Mouse (Mus musculus): ENCODE measurements around the gene Col4a2.
A peak's percentile ranks its signal among the peaks of the same experiment; 100 is the strongest.

Gene Col4a2

DNA sequence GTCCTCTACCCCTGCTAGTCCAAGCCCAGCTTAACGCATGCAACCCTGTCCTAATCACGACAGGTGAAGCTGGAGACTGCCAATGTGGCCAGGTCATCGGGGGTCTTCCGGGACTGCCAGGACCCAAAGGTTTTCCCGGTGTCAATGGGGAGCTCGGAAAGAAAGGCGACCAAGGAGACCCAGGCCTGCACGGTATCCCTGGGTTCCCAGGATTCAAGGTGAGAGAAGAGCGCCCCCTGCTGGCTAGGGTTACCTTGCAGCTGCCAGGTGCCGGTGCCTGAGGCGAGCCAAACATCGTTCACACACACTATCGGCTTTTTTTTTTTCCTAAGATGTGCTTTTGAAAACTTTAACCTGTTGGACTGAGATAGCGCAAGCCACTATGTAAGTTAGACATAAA lies 108.5 kb downstream of the Col4a2 start:
- peak; percentile 42 to 66 for DNase-seq

DNA sequence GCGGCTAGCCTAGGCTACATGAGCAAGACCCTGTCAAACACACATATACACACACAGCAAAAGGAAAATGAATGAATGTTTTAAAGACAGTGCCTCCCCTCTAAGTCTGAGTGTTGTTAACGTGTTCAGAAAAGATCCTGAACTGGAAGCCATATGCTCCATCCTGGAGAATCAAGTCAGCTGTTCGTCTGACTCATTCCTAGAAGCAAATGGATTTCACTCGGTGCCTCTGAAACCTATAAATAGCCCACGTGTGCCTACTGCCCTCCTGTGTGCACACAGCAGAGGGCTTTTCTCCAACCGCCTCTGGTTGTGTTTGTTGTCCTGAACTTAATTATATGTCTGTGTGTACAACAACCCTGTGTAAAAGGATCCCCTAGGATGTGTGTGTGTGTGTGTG lies 109.4 kb downstream of the Col4a2 start:
- no peak for DNase-seq

- peak in 1 of 2 experiments; percentile 41 for DNase-seq
These were observed 110.5 kb downstream of the Col4a2 start for GRCm38 (mm10) chr8:11423091-11423490.

- no peak for DNase-seq
These were observed 118.1 kb downstream of the Col4a2 start for GRCm38 (mm10) chr8:11430688-11431087.

GRCm38 (mm10) chr8:11437862-11438261 lies 125.3 kb downstream of the Col4a2 start:
- no peak for DNase-seq

GRCm38 (mm10) chr8:11441291-11441690 lies 128.7 kb downstream of the Col4a2 start:
- DNase-seq, result no peak

DNA sequence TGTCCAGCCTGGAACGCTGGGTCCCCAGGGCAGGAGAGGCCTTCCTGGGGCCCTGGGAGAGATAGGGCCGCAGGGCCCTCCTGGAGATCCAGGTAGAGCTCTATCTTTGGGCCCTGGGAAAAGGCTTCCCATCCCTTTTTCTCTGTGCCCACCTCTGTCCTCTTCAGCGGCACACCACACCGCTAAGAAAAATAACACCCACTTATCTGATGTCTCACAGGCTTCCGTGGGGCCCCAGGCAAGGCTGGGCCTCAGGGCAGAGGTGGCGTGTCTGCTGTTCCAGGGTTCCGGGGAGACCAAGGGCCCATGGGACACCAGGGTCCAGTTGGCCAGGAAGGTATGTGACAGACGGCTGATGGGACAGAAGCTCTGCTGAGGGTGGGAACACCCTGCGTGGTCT lies 131.0 kb downstream of the Col4a2 start:
- DNase-seq, result no peak

- no peak for DNase-seq
These were observed 131.6 kb downstream of the Col4a2 start for GRCm38 (mm10) chr8:11444216-11444615.

GRCm38 (mm10) chr8:11445790-11446189 lies 133.2 kb downstream of the Col4a2 start:
- no peak for DNase-seq

DNA sequence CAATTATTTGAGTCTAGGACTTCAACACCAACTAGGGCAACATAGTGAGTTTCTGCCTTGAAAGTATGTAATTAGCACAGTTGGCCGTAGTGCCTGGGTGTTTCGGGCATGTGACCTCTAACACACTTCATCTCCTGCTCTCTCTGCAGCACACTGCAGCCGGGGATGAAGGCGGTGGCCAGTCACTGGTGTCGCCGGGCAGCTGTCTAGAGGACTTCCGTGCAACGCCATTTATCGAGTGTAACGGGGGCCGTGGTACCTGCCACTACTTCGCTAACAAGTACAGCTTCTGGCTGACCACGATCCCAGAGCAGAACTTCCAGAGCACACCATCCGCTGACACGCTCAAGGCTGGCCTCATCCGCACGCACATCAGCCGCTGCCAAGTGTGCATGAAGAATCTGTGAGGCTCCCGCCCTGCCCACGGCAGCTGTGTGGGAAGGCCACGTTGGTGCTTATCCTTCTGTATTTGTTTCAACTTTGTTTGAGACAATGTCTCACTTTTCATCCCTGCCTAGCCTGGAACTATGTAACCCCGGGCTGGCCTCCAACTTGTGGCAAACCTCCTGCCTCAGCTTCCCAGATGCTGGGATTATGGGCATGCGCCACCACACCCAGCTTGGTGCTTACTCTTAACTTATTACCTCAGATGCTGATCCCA lies 135.4 kb downstream of the Col4a2 start:
- DNase-seq, result no peak

GRCm38 (mm10) chr8:11450184-11451113 lies 137.8 kb downstream of the Col4a2 start:
- peak in 1 of 2 experiments; percentile 17 for DNase-seq

DNA sequence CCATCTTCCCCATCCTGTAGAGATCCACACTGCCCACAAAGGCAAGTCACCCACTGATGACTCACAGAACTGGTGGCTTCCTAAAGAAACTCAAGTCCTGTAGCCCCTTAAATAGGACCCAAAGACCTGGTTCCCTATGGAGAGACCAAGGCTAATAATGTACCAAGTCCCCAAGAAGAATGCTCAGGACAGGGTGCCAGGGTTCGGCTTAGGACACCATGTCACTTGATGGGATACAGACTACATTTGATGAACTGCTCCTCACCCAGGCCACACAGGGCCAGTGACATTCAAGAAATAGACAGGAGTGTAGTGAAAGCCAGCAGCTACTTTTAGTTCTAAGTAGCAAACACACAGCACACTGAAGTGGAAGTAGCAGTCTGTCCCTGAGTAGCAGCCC lies 139.5 kb downstream of the Col4a2 start:
- DNase-seq, result no peak

DNA sequence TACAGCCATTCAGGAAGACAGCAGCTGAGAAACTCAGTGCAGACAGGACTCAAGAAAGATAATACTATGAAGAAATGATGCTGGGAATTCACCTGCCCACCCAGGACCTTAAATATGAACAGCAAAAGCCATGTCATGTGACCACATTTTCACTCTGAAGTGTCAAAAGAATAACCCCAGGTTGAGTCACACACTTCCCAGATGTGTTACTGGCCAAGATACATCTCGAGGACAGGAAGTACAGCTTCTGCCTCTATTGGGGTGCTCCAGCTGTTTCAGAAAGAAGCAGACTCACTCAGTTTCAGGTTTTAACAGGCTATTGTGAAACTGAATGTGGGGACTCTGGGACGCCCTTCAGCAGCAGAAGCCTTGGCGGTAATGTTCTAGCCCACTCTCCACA lies 140.0 kb downstream of the Col4a2 start:
- DNase-seq, result no peak

DNA sequence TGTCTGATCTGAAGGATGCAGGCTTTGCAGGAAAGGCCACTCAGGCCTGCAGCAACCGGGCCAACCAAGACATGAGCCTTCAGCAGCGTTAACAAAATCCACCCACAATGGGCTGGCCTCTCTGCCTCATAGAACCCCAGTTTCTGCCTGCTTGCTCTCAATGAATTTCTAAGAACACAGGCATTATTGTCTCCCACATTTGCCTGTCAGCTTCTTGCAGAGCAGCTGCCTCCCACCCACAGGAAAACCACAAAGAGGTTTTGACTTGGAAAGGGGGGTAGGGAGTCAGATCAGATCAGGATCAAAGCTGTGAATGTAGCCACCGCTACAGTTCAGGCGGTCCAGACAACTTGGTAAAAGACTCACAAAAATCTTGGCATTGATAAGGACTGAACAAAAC lies 140.4 kb downstream of the Col4a2 start:
- DNase-seq, result no peak

- no peak for DNase-seq
These were observed 141.6 kb downstream of the Col4a2 start for GRCm38 (mm10) chr8:11454228-11454627.

GRCm38 (mm10) chr8:11457278-11457677 lies 144.7 kb downstream of the Col4a2 start:
- DNase-seq, result no peak

DNA sequence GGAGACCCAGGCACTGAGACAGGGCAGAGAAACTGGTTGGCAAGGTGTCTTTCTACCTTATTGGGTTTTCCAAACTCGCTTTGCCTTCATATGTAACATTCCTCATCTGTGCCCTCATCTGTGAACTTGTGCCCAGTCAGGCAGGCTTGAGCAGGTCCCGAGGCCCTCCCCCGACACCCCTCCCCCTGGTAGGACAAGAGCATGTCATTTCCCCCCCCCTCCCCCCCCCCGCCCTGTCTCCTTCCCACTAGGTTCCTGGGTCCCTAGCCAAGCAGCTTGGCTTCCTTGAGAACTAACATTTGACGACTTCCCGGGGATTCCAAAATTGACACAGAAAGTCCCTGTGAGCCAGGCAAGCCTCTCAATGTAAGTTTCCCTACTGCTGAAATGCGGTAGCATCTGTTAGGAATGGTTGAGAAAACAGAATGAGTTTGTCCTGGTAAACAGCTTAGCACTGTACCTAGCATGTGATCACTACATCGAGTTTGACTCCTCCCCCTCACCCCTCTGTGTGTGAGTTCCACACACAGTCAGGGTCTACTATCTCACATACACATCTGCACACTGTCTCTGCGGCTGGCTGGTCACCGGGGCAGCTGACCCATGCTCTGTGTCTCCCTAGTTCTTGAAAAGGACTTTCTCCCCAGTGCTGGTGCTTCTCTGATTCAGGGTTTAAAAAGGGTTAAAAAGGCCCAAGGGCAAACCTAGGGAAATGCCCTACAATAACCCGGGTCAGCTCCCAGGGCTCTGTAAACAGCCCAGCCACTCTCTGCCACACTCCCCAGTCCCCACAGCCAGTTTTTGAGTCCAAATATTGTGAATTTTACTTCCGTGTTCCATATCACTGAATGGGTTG lies 145.6 kb downstream of the Col4a2 start:
- DNase-seq, result no peak

DNA sequence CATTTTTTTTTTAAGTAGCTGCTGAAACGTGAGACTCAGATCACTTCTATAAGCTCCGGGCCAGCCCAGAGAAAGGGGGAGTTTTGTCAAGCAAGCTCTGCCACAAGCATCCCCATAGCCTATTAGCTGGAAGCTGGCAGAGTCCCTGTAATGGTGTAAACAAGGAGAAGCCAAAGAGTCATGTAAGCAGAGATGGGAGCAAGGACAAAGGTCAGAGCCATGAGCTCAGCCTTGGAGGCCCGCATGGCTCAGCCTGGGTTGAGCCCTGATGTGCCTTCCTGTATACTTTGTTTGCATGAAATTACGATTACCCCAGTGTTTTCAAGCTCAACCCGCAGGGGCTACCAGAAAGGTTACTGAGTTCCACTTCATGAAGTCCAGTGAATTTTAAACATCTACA lies 146.4 kb downstream of the Col4a2 start:
- DNase-seq, result no peak

DNA sequence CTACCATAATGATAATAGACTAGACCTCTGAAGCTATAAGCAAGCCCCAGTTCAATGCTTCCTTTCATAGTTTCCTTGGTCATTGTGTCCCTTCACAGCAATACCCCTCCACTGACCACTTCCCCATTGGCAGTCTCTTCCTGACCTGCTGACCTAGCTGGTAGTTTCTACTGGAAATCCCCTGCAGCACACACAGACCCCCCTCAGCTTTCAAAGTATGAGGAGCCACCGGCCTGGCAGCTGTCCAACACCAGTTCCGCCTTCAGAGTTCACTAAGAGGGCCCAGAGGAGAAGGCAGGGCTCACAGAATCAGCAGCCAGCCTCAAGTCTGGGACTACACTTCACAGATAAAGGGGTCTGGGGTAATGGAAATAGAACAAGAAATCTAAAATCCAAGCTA lies 148.3 kb downstream of the Col4a2 start:
- DNase-seq, result peak in 1 of 2 experiments; percentile 36

DNA sequence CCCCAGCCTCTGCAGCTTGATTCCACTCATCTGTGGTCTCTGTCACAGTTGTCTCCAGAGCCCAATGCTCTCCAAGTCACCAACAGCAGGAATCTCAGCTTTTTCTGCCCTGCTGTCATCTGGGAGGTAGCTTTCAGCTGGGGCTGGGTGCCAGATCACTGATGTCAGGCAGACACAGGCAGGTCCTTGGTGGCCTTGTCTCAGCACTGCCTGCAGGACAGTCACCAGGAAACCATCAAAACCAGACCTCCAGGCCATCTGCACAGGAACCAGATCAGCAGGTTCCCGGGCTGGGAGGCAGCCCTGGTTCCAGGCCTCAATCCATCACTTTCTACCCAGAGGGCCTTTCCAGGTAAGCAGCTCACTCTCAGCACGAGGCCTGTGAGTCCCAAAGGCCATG lies 149.2 kb downstream of the Col4a2 start:
- DNase-seq, result peak; percentile 59 to 69

DNA sequence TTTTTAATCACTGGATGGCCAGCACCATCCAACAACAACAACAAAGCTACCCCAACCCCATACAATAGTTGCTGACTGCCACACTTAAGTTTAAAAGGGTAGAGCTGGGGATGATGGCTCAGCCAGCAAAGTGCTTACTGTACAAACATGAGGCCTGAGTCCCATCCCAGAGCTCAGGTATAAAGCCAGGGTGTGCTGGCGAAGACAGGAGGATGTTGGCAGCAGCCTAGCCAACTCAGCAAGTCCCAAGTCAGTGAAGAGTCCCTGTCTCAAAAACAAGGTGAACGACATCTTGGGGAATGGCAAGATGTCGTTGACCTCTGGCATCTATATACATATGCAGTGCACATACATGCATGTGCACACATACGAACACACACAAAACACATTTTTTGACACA lies 150.0 kb downstream of the Col4a2 start:
- DNase-seq, result no peak

- DNase-seq, result no peak
These were observed 150.9 kb downstream of the Col4a2 start for GRCm38 (mm10) chr8:11463541-11463888.

Data from cerebellum, postnatal 25 days (tissue).